Mouse (Mus musculus) ovary, postnatal 36 days (tissue): Measurements from ENCODE around the gene Serhl.
"Not testable (repeated sequence)": the region's sequence is repeated elsewhere in the genome, so short reads cannot be mapped to it uniquely, and the experiment has no call there.

Experiments
- DNase-seq: peaks from one replicate; pipeline ENCODE4 v3.0.0; 2022; ENCODE audit warnings: low spot score, mixed read lengths

Serhl gene

DNA sequence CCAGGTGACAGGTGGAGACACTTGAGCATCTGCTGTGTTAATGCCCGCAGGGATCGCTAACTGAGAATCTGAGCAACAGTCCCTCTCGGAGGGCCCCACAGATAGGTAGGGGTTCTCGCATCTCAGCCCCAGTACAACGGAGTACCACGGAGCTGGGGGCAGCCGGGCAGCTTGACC lies at the start of gene Serhl:
Serhl (plus strand) TSS at position 78 of the 177 bp plus-strand sequence.
- no peak for DNase-seq

DNA sequence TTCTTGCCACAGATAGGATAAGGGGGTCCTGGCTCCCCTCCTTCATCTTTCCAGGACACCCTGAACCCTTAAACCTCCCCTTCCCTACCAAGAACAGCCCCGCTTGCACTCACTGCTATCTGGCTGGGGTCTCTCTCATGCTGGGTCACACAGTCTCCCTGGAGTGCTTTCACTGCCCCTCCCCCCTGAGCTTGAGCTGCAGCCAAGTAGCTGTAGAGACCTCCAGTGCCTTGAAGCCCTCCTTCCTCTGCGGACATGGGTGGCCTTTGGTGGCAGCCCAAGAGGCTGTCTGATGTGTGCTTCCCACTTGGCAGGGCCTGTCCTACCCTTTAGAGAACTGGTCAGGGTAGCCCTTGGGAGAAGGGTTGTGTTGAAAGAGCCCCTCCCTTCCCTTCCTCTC lies 49.1 kb upstream of the Serhl start:
- no peak for DNase-seq

DNA sequence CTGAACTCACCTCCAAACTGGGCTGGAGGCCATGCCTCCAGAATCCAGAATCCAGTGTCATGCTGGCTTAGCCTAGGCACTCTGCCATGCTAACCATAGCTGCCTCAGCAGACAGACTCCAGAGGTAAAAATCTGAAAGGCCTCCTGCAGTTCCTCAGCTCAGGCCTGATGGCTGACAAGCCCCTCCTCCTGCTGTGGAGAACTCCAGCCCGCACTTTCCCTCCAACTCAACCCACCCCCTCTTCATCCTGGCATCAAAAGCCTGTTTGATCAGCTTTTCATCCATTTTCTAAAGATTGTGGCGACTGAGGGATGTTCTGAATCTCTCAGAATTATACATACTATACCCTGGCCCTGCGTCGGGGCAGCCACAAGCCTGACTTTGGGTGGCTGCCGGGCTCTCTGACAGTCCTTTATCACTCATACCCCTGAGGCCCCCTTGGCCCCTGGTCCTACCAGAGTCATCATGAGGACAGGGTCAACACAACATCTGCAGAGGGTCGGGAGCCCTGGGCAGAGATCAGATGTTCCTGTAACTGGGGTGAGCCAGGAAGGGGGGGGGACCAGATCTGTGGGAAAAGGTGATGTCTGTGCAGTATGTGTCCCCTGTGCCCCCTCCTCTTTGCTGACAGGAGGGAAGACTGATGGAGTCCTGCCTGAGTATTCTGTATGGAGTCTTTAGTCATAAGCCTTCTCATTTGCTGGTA lies 46.5 kb upstream of the Serhl start:
- no peak for DNase-seq

DNA sequence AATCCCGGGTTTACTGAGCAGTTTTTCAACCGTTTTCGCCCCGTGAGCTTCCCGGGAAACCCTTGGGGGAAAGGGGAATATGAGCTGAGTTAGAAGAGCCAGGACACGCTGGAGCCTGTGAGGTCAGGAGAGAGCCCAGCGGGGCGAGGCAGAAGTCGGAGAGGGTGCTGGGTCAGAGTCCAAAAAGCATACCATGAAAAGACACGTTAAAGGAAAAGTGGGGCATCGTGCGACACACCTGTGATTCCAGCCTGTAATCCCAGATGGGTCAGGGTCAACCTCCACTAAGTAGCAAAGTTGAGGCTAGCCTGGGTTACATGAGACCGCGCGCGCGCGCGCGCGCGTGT lies 46.0 kb upstream of the Serhl start:
- DNase-seq, result no peak

DNA sequence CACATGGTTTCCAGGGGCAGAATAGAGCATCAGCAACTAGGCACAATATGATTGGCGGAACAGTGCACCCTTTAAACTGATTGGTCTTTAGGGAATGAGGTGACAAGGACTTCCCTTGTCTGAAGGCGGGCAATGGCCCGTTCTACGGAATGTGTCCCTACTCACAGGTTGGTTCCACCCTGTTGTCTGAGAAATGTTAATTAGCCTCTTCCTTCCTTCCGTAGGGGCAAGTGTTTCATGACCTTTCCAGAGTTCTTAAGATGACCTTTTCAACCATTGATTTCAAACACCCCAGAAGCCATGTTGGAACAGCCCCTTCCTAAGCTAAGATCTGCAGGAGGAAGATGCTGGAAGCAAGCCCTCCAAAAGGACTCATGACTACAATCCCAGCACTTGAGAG lies 43.7 kb upstream of the Serhl start:
- DNase-seq, result not testable (repeated sequence)

DNA sequence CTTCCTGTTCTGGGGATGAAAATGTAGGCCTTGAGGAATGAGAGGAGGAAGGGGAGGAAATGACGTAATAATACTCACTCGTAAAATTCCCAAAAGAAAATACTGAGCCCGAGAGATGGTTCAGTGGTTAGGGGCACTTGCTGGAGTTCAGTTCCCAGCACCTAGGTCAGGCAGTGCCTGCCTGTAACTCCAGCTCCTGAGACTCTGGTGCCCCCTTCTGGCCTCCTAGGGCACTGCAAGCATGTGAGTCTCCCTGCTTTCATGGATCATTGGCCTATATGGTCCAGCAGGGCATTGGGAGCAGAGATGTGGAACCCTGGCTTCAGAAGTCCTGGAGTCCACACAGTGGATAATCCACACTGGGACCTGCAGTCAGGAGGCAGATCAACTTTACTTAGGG lies 43.0 kb upstream of the Serhl start:
- DNase-seq, result no peak

DNA sequence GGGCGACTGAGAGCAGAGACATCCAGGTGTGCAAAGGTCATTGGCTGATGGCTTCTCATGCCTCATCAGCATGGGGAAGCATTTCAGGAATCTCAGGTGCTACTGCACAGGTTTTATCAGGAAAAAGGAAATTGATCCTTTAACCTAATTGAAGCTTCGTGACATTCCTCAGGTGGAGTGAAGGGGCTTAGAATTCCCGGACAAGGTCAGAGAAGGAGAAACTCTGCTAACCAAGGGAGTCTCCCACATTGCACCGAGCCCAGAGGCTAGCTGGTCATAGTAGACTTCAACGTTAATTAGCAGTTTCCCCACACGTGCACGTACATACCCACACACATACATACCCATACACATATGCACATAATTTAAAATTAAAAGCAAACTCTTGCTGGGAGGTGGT lies 42.6 kb upstream of the Serhl start:
- no peak for DNase-seq

DNA sequence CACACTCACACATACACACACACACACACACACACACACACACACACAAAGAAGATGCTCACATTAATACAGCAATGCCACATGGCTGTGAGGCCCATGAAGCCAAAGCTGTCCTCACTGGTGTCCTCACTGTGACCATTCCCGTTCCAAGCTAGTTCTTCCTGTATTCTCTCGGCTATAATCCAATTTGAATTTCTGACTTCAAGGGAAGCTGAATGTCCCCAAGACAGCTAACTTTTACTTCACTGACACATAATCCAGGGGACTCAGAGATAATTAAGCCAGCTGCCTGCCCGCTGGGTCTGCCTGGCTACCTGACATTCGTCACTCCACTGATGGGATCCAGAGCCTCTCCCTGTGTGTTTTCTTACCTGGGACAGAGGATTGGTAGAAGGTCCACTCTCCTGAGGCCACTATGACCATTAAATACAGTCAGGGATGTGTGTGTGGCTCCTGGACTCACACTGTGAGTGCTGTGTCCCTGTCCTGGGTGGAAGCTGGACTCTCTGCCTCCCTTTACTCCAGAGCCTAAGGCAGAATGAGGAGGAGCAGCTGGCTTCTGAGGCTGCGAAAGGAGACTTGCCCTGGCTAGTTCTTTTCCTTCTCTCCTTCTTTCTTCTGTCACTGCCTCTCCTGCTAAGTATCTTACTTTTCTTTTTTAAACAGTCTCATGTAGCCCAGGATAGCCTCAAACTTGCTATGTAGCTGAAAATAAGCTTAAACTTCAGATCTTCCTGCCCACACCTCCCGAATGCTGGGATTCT lies 36.8 kb upstream of the Serhl start:
- DNase-seq, result no peak

DNA sequence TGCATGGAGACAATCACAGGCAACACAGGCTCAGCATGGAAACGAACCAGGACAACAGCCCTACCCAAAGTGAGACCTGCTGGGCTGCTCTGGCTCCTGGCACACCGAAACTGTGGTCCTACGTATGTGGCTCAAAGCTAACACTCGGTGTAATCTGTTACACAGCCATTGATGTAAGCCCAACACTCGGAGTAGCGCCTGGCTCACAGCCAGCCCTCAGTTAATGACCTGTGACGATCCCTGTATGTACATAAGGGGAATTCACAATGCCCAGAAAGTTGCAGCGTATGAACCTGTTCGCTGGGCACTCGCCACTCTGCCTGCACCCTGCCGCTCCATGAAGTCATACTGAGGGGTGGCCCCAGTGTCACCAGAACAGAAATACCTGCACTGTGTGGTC lies 36.0 kb upstream of the Serhl start:
- DNase-seq, result no peak

DNA sequence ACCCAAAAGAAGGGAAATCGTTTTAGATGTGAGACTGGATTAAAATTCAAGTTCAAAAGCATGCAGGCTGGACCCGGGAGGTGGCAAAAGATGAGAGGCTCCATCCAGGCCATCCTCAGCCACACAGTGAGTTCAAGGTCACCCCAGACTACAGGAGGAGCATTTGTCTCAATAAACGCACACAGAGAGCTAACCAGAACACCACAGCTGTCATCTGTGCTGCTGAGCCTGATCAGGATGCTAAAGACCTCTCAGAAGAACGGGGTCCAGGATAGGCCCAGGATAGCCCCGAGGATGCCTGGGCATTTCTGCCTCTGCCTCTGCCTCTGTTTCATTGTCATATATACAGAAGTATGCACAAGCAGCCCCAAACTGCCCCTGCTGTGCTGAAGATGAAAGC lies 33.7 kb upstream of the Serhl start:
- DNase-seq, result no peak

DNA sequence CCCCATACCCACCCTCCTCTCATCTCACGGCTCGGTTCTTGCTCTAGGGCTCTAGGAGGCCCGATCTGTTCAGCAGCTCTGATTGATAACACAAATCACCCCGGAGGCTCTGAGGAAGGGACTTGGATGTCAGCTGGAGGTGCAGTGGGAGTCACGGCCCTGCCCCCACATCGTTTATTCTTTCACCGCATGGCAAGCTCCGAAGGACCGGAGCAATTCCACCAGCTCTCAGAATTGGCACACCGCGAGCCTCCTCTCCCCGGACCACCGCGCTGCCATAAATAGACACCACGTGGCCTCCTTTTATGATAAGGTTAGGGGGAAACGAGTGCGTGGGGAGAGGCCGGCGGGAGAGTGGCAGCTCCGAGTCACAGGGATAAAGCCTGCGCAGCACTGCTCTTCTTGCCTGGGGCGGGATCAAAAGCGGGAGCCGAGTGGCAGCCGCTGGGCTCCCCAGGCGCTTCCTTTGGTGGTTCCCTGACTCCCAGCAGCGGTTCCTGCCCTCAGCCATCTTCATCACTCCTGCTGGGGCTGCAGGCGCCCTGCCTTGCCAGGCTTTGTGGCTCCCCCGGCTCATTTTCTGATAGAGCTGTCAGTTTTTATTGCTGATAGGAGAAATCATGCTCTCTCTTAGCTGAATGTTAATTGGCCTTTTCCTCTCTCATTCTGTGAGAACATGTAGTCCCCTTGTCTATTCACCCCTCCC lies 32.8 kb upstream of the Serhl start:
- DNase-seq, result peak; percentile 39

DNA sequence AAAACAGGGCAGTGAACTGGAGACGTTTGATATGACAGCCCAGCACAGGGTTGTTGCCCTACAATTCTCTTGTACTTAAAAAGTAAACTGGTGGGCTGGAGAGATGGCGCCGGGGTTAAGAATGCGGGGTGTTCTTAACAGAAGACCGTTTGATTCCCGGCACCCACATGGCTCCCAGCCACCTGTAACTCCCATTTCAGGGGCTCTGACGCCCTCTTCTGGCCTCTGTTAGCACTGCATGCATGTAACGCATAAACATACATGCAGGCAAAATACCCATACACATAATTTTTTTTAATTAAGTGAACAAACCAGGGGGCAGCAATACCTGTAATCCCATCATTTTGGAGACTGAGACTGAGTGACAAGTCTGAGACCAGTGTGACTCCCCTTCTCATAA lies 31.8 kb upstream of the Serhl start:
- no peak for DNase-seq

DNA sequence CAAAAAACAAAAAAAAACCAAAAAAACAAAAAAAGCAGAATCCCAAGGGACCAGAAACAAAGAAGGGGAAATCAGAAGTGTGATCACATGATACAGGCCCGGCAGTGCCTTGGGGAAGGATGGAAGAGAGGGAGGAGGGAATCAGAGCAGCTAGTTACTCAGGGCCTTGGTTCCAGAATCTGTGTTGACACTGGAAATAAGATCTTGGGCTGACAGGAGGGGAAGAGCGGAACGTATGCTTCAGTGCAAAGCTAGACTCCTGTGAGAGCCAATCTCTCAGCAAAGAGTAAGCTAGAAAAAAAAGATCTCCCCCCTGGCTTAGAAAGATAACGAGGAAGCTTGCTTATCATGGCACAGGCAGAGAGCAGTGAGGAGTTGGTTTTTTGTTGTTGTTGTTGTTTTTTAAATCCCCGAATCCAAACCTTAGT lies 30.1 kb upstream of the Serhl start:
- DNase-seq, result no peak

DNA sequence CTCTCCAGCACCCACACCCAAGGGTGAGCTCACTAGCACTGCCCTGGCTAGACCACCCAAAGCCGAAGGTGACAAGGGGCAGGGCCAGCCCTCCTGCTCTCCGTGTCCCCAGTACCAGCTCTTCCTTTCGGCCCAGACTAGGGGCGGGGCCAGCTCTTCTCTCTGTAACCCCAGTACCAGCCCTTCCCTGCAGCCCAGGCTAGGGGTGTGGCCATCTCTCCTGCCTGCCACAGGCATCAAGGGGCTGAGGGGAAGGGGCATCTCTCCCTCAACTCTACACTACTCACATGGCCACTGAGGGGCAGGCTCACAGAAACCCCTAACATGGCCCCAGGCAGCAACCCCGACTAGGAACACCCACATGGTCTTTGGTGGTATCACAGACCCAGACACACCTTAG lies 27.6 kb upstream of the Serhl start:
- DNase-seq, result no peak

DNA sequence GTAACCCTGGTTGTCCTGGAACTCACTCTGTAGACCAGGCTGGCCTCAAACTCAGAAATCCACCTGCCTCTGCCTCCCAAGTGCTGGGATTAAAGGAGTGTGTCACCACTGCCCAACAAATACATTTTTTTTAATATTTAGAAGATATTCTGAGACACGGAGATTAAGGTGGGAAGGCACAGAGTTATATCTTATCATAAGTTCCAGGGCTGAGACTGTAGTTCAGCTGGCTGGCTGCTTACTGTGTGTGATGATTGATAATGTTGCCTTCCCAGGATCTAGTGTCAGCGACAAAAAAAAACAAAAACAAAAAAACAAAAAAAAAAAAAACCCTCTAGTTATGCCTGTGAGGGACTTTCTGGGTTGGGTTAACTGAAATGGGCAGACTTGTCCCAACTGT lies 26.7 kb upstream of the Serhl start:
- not testable (repeated sequence) for DNase-seq

DNA sequence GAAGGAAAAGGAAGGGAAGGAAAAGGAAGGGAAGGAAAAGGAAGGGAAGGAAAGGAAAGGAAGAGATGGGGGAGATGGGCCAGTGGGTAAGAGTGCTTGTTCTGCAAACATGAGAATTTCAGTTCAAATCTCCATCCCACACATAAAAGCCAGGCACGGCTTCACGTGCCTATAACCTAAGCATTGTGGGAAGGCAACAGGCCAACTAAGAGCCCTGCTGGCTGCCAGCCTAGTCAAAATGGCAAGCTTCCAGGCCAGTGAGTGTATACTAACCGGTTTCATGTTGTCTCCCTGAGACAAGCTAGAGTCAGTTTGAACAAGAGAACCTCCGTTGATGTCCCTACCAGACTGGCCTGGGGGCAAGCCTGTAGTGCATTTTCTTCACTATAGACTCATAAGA lies 23.8 kb upstream of the Serhl start:
- DNase-seq, result peak; percentile 67

DNA sequence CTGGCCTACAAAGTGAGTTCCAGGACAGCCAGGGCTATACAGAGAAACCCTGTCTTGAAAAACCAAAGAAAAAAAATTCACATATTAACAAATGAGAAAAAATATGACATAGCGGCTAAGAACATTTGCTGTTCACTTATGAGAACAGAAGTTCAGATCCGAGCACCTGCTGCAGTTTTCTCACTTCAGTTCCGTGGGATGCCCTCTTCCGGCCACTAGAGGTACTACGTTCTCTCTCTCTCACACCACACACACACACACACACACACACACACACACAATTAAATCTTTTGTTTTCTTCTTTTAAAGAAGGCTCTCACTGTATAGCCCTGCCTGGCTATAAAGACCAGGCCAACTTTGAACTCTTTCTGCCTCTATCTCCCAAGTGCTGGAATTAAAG lies 21.0 kb upstream of the Serhl start:
- DNase-seq, result no peak

DNA sequence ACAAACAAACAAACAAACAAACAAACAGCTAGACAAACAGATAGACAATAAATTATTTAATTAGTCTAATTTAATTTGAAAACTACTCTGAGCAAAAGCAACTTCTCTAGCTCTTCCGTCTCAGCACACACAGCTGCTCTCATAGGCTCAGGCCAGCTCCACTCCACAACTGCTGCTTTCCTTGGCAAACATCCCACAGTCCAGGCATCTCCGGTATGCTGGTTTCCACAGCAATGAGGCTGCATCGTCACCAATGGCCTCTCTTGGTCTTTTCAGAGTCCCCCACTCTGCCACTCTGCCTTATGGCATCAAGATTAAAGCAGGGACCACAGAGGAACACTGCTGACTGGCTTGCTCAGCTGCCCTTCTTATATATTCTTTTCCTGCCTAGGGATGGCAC lies 18.4 kb upstream of the Serhl start:
- no peak for DNase-seq

DNA sequence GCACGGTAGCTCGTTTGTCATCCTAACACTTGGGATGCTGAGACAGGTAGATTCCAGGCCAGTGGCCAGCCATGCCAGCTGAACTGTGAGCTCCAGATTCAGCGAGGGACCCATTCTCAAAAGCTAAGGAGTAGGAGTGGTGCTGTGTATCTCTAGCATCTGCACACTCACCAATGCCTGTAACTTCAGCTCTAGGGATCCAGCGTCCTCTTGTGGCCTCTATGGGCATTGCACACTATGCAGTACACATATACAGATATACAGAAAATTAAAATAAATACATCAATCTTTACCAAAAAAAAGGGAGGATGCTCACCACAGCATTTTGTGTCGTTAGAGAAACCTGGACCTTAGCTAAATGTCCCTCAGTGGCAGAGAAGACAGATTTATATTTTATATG lies 17.6 kb upstream of the Serhl start:
- no peak for DNase-seq

DNA sequence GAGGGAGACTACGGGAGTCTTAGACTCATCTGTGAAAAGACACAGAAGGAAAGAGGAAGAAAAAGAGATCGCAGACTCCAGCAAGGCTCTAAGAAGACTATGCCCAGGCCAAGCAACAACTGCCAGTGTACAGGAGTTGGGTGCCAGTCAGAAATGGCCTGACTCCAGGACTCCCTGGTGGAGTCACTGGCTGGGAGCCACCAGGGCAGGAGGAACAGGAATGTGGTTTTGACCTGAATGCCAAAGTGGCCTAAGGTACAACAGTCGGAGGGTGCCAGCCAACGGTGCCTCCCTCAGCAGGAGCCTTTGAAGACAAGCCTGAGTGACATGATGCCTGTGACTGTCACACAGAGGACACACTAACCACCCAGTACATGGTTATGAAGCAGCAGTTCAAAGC lies 15.1 kb upstream of the Serhl start:
- peak; percentile 33 for DNase-seq

DNA sequence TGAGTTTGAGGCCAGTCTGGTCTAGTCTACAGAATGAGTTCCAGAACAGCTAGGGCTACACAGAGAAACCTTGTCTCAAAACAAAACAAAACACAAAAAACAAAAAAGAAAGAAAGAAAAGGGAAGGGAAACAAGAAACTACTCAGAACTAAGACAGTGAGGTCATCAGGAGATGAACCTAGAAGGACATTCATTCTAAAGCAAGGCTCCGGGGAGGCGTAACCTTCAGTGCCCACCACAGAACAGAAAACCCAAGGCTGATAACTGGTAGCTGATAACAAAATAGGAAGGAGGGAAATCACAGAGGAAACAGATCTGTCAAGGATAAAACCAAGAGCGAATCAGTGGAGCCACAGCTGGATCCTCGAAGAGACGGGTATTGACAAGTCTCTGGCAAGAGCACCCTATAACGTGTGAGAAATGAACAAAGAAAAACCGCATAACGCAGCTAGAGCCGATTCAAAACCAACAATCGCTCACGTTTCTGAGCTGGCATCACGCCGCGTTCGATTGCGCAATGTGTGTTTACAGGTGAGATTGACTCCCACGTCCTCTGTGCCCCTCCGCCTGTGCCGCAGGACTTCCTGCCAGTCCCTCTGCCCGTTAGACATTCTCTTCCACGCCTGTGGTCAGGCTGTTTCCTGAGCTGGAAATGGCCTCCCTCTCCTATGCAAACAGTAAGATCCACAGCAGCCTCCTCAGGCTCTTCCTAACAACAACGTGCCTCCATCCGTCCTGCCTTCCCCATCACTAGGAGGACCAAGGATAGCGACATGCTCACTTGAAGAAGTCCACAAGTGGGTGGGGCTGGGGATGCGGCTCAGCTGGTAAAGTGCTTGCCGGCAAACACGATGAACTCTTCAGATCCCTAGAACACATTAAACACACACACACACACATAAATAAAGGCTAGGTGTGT lies 13.4 kb upstream of the Serhl start:
- peak; percentile 34 for DNase-seq

DNA sequence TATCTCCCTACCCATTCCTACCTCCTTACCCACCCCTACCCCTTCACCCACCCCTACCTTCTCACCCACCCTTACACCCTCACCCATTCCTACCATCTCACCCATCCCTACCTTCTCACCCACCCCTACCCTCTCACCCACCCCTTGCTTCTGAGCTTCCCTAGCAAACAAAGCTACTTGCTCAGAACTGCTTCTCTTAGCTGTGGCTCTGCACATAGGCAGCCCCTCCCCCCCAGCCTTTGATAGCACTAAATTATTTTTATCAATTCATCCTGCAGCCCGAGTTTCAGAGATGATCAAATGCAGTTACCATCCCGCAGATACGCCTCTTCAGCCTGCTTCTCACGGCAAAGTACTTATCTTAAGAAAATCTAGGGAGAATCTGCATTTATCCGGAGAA lies 5.8 kb upstream of the Serhl start:
- DNase-seq, result no peak
